Mouse (Mus musculus) limb, embryonic 14.5 days (tissue): ENCODE measurements around the gene Sprr2e. TPM values are rescaled to one million over a fixed set of nuclear protein-coding genes. Genes with fewer than 3 reads are reported as not detected.

Experiments used
- ATAC-seq: fragments of 200-750 bp; cut with Nextera tagmentation; 2 replicates; pipeline ENCODE4 v1.8.0; 2017; ENCODE audit warnings: low read depth, moderate number of reproducible peaks, moderate TSS enrichment; ENCODE audit not compliant: low FRiP score
- DNase-seq: peaks from one replicate; pipeline ENCODE4 v3.0.0-alpha.2; 2015; ENCODE audit warnings: low spot score
- H3K27ac ChIP-seq: fragments of 300-500 bp; sonication (generic); replicated peaks from 2 replicates; pipeline ENCODE4 v1.5.1; 2014; ENCODE audit warnings: low read depth, mild to moderate bottlenecking, low read length, moderate library complexity, mixed read lengths
- H3K27me3 ChIP-seq: fragments of 300-500 bp; sonication (generic); 2 replicates; pipeline ENCODE4 v1.6.1; 2014; ENCODE audit warnings: low read length, mixed read lengths; ENCODE audit not compliant: control insufficient read depth, insufficient read depth
- H3K36me3 ChIP-seq: fragments of 300-500 bp; sonication (generic); 2 replicates; pipeline ENCODE4 v1.6.1; 2014; ENCODE audit warnings: mild to moderate bottlenecking, low read length, moderate library complexity, mixed read lengths; ENCODE audit not compliant: control insufficient read depth, insufficient read depth
- H3K4me1 ChIP-seq: fragments of 300-500 bp; sonication (generic); 2 replicates; pipeline ENCODE4 v1.6.1; 2014; ENCODE audit warnings: antibody characterized with exemption, low read length, mixed read lengths; ENCODE audit not compliant: control insufficient read depth, insufficient read depth
- H3K4me2 ChIP-seq: fragments of 300-500 bp; sonication (generic); replicated peaks from 2 replicates; pipeline ENCODE4 v1.6.1; 2014; ENCODE audit warnings: low read depth, mild to moderate bottlenecking, low read length, moderate library complexity; ENCODE audit not compliant: severe bottlenecking
- H3K4me3 ChIP-seq: fragments of 300-500 bp; sonication (generic); replicated peaks from 2 replicates; pipeline ENCODE4 v1.5.1; 2014; ENCODE audit warnings: low read length
- H3K9ac ChIP-seq: fragments of 300-500 bp; sonication (generic); 2 replicates; pipeline ENCODE4 v1.6.1; 2014; ENCODE audit warnings: mild to moderate bottlenecking, low read depth, low read length, moderate library complexity; ENCODE audit not compliant: severe bottlenecking
- H3K9me3 ChIP-seq: fragments of 300-500 bp; sonication (generic); 2 replicates; pipeline ENCODE4 v1.6.1; 2016; ENCODE audit warnings: low read length; ENCODE audit not compliant: control insufficient read depth
- POLR2A ChIP-seq: fragments of 200-500 bp; IDR thresholded peaks from 2 replicates; pipeline ENCODE4 v1.8.0; 2012; ENCODE audit warnings: inconsistent platforms, mild to moderate bottlenecking, moderate library complexity, borderline replicate concordance; ENCODE audit not compliant: insufficient read depth, insufficient read length; ENCODE audit errors: extremely low read depth
- WGBS: fragments of 180-500 bp; shearing (Covaris S2); extraction: QIAGEN DNeasy Blood & Tissue Kit; methylation state at CpG from one replicate; pipeline ENCODE4 v1.1.7; 2014; 5-methylcytosine and 5-hydroxymethylcytosine counted together
- polyA plus RNA-seq, 2 experiments: library from polyadenylated mRNA; depleted of rRNA in 1 of 2; stranded (reverse) in 1 of 2; unstranded in 1 of 2; fragments of >200 nt; fragmentation: Nextera tagmentation in 1 of 2; extraction: Ambion mirVana in 1 of 2; gene quantifications; 2 replicates each; pipeline versions ENCODE4 v1.2.1 to v1.2.3; 2012 to 2014

Sprr2e gene
- polyA plus RNA-seq, 2 experiments = not detected

DNA sequence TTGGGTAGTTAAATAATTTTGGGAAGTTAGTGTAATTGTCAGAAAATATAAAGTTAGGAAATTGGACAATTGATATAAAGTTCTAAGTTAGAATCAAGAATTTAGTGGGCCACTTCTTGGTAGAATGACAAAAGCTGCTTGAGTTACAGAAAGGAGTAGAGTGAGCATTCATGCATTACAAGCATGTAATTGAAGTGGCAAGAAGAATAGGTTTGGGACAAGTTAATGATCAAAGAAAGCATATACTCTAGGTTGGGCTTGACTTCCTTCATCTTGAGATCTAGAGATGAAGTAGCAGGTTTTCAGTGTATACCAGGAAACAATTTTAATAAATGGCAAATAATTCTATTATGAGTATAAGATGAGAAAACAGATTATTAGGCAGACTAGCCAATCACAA lies 9.7 kb downstream of the Sprr2e start:
- no peaks in the 10 kb centered on the region for H3K27me3 ChIP-seq
- no peak overlapping the region for H3K27ac ChIP-seq
- H3K36me3 ChIP-seq = no peaks in the 10 kb centered on the region
- no peak overlapping the region for H3K9ac ChIP-seq
- no peaks in the 10 kb centered on the region for H3K4me1 ChIP-seq
- no peak overlapping the region for H3K4me2 ChIP-seq
- no peak for TF ChIP-seq POLR2A
- ATAC-seq (no peak), DNase-seq (no peak)
- H3K4me3 ChIP-seq = no peak overlapping the region
- no peaks in the 10 kb centered on the region for H3K9me3 ChIP-seq

- H3K4me1 ChIP-seq = no peaks in the 10 kb centered on the region
- no peaks in the 10 kb centered on the region for H3K36me3 ChIP-seq
- H3K9ac ChIP-seq = no peak within 1 kb of the TSS
- H3K9me3 ChIP-seq = no peaks in the 10 kb centered on the region
- no peak for ATAC-seq
- H3K27ac ChIP-seq = no peak within 1 kb of the TSS
- H3K4me3 ChIP-seq = no peak within 1 kb of the TSS
- TF ChIP-seq POLR2A = no peak
- no peaks in the 10 kb centered on the region for H3K27me3 ChIP-seq
- 68% methylated on average over 3 of the region's 3 CpGs for WGBS
- no peak for DNase-seq
- no peak within 1 kb of the TSS for H3K4me2 ChIP-seq
Measured at GRCm38 (mm10) chr3:92364887-92365286, 12.9 kb downstream of the Sprr2e start, which contains the start of gene Sprr2f. Gene Sprr2f, plus strand, starts transcription at chr3:92365187.

GRCm38 (mm10) chr3:92373613-92374012 lies 21.7 kb downstream of the Sprr2e start:
- ATAC-seq (no peak), DNase-seq (no peak)
- no peaks in the 10 kb centered on the region for H3K36me3 ChIP-seq
- no peaks in the 10 kb centered on the region for H3K4me1 ChIP-seq
- no peaks in the 10 kb centered on the region for H3K27me3 ChIP-seq
- H3K4me2 ChIP-seq = no peak overlapping the region
- TF ChIP-seq POLR2A = no peak
- H3K9me3 ChIP-seq = no peaks in the 10 kb centered on the region
- H3K9ac ChIP-seq = no peak overlapping the region
- 82% methylated on average over 2 of the region's 2 CpGs for WGBS
- H3K4me3 ChIP-seq = no peak overlapping the region
- no peak overlapping the region for H3K27ac ChIP-seq

- H3K4me3 ChIP-seq = no peak within 1 kb of the TSS
- TF ChIP-seq POLR2A = no peak
- ATAC-seq (no peak), DNase-seq (no peak)
- no peaks in the 10 kb centered on the region for H3K4me1 ChIP-seq
- no peaks in the 10 kb centered on the region for H3K27me3 ChIP-seq
- no peak within 1 kb of the TSS for H3K9ac ChIP-seq
- no peak within 1 kb of the TSS for H3K4me2 ChIP-seq
- no peak within 1 kb of the TSS for H3K27ac ChIP-seq
- 65% methylated on average over 1 of the region's 1 CpGs for WGBS
- no peaks in the 10 kb centered on the region for H3K36me3 ChIP-seq
- no peaks in the 10 kb centered on the region for H3K9me3 ChIP-seq
Measured at GRCm38 (mm10) chr3:92385385-92385784, 33.4 kb downstream of the Sprr2e start, which contains the start of gene Sprr2h. Gene Sprr2h, plus strand, starts transcription at chr3:92385685.

DNA sequence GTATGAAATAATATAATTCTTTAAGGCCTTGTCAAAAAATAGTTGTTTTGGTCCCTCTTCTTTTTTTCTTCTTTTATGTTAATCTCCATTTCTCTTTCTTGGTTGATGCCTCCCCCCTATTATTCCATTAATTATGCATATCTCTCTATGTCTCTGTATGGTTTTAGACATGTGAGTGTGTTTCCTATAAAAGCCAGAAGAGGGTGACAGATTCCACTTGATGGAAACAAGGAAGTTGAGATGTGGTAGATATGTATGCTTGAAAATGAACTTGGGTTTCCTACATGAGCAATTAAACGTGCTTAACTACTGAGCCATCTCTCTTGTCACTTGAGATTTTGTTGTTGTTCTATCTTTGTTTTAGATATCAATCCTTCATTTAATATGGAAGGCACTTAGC lies 42.4 kb downstream of the Sprr2e start:
- DNase-seq (no peak), ATAC-seq (no peak)
- H3K27ac ChIP-seq = no peak overlapping the region
- no peaks in the 10 kb centered on the region for H3K4me1 ChIP-seq
- H3K4me2 ChIP-seq = no peak overlapping the region
- no peaks in the 10 kb centered on the region for H3K36me3 ChIP-seq
- no peak overlapping the region for H3K4me3 ChIP-seq
- TF ChIP-seq POLR2A = no peak
- H3K9me3 ChIP-seq = no peaks in the 10 kb centered on the region
- WGBS = 62% methylated on average over 1 of the region's 1 CpGs
- H3K27me3 ChIP-seq = no peaks in the 10 kb centered on the region
- H3K9ac ChIP-seq = no peak overlapping the region

Other genes with a start within 250 kb of the Sprr2e start
- gene Prr9, start 228.2 kb upstream of the Sprr2e start, polyA plus RNA-seq (2012; rRNA removed) = 0.09 and 0.29 TPM in 2 replicates
- gene Prr9, start 228.2 kb upstream of the Sprr2e start, polyA plus RNA-seq (2014; fragmentation: Nextera tagmentation; extraction: Ambion mirVana) = 3.0 and 6.2 TPM in 2 replicates
- gene Lelp1, start 209.4 kb upstream of the Sprr2e start, polyA plus RNA-seq (2012; rRNA removed) = not detected in 2 replicates
- gene Lelp1, start 209.4 kb upstream of the Sprr2e start, polyA plus RNA-seq (2014; fragmentation: Nextera tagmentation; extraction: Ambion mirVana) = not detected in 2 replicates
- 0.19 and 0.29 TPM in 2 replicates for gene Sprr2a1, start 136.3 kb upstream of the Sprr2e start, polyA plus RNA-seq (2012; rRNA removed)
- 0.26 and 0.45 TPM in 2 replicates for gene Sprr2a1, start 136.3 kb upstream of the Sprr2e start, polyA plus RNA-seq (2014; fragmentation: Nextera tagmentation; extraction: Ambion mirVana)
- gene Sprr2a2, start 136.2 kb upstream of the Sprr2e start, polyA plus RNA-seq (2012; rRNA removed) = 10.2 and 21.5 TPM in 2 replicates
- gene Sprr2a2, start 136.2 kb upstream of the Sprr2e start, polyA plus RNA-seq (2014; fragmentation: Nextera tagmentation; extraction: Ambion mirVana) = 9.4 and 9.7 TPM in 2 replicates
- gene Sprr2a3, start 66.7 kb upstream of the Sprr2e start, polyA plus RNA-seq (2012; rRNA removed) = 0.63 TPM in 2 replicates
- 0.44 and 0.52 TPM in 2 replicates for gene Sprr2a3, start 66.7 kb upstream of the Sprr2e start, polyA plus RNA-seq (2014; fragmentation: Nextera tagmentation; extraction: Ambion mirVana)
- gene Sprr2b, start 35.5 kb upstream of the Sprr2e start, polyA plus RNA-seq (2012; rRNA removed) = not detected in 2 replicates
- not detected in 2 replicates for gene Sprr2b, start 35.5 kb upstream of the Sprr2e start, polyA plus RNA-seq (2014; fragmentation: Nextera tagmentation; extraction: Ambion mirVana)
- gene Sprr2d, start 13.0 kb upstream of the Sprr2e start, polyA plus RNA-seq (2012; rRNA removed) = not detected in 2 replicates
- not detected in 2 replicates for gene Sprr2d, start 13.0 kb upstream of the Sprr2e start, polyA plus RNA-seq (2014; fragmentation: Nextera tagmentation; extraction: Ambion mirVana)
- gene Sprr2f, start 13.0 kb downstream of the Sprr2e start, polyA plus RNA-seq (2012; rRNA removed) = 0.27 and 0.43 TPM in 2 replicates
- not detected in 2 replicates for gene Sprr2f, start 13.0 kb downstream of the Sprr2e start, polyA plus RNA-seq (2014; fragmentation: Nextera tagmentation; extraction: Ambion mirVana)
- gene Sprr2h, start 33.5 kb downstream of the Sprr2e start, polyA plus RNA-seq (2012; rRNA removed) = 0.09 TPM in 1 of 2 replicates, not detected in the other
- 0.28 TPM in 1 of 2 replicates, not detected in the other for gene Sprr2h, start 33.5 kb downstream of the Sprr2e start, polyA plus RNA-seq (2014; fragmentation: Nextera tagmentation; extraction: Ambion mirVana)
- gene Sprr2i, start 55.8 kb downstream of the Sprr2e start, polyA plus RNA-seq (2012; rRNA removed) = not detected in 2 replicates
- gene Sprr2i, start 55.8 kb downstream of the Sprr2e start, polyA plus RNA-seq (2014; fragmentation: Nextera tagmentation; extraction: Ambion mirVana) = not detected in 2 replicates
- gene Sprr2j-ps, start 65.9 kb downstream of the Sprr2e start, polyA plus RNA-seq (2012; rRNA removed) = not detected in 2 replicates
- 0.39 TPM in 1 of 2 replicates, not detected in the other for gene Sprr2j-ps, start 65.9 kb downstream of the Sprr2e start, polyA plus RNA-seq (2014; fragmentation: Nextera tagmentation; extraction: Ambion mirVana)
- 6.2 and 7.4 TPM in 2 replicates for gene Gm9774, start 77.3 kb downstream of the Sprr2e start, polyA plus RNA-seq (2012; rRNA removed)
- 5.1 and 5.9 TPM in 2 replicates for gene Gm9774, start 77.3 kb downstream of the Sprr2e start, polyA plus RNA-seq (2014; fragmentation: Nextera tagmentation; extraction: Ambion mirVana)
- gene Sprr2k, start 80.4 kb downstream of the Sprr2e start, polyA plus RNA-seq (2012; rRNA removed) = not detected in 2 replicates
- not detected in 2 replicates for gene Sprr2k, start 80.4 kb downstream of the Sprr2e start, polyA plus RNA-seq (2014; fragmentation: Nextera tagmentation; extraction: Ambion mirVana)
- gene Sprr1b, start 86.6 kb downstream of the Sprr2e start, polyA plus RNA-seq (2012; rRNA removed) = 6.1 and 6.3 TPM in 2 replicates
- gene Sprr1b, start 86.6 kb downstream of the Sprr2e start, polyA plus RNA-seq (2014; fragmentation: Nextera tagmentation; extraction: Ambion mirVana) = 8.4 and 15.7 TPM in 2 replicates
- gene Sprr3, start 106.6 kb downstream of the Sprr2e start, polyA plus RNA-seq (2012; rRNA removed) = not detected in 2 replicates
- gene Sprr3, start 106.6 kb downstream of the Sprr2e start, polyA plus RNA-seq (2014; fragmentation: Nextera tagmentation; extraction: Ambion mirVana) = 0.25 TPM in 1 of 2 replicates, not detected in the other
- gene Sprr1a, start 133.8 kb downstream of the Sprr2e start, polyA plus RNA-seq (2012; rRNA removed) = 6.4 and 6.5 TPM in 2 replicates
- gene Sprr1a, start 133.8 kb downstream of the Sprr2e start, polyA plus RNA-seq (2014; fragmentation: Nextera tagmentation; extraction: Ambion mirVana) = 12.7 and 21.2 TPM in 2 replicates
- gene Sprr4, start 148.3 kb downstream of the Sprr2e start, polyA plus RNA-seq (2012; rRNA removed) = not detected in 2 replicates
- gene Sprr4, start 148.3 kb downstream of the Sprr2e start, polyA plus RNA-seq (2014; fragmentation: Nextera tagmentation; extraction: Ambion mirVana) = not detected in 2 replicates
- gene 2310046K23Rik, start 182.4 kb downstream of the Sprr2e start, polyA plus RNA-seq (2012; rRNA removed) = not detected in 2 replicates
- gene 2310046K23Rik, start 182.4 kb downstream of the Sprr2e start, polyA plus RNA-seq (2014; fragmentation: Nextera tagmentation; extraction: Ambion mirVana) = not detected in 2 replicates
- gene Ivl, start 221.6 kb downstream of the Sprr2e start, polyA plus RNA-seq (2012; rRNA removed) = 0.12 and 0.14 TPM in 2 replicates
- 0.14 and 0.72 TPM in 2 replicates for gene Ivl, start 221.6 kb downstream of the Sprr2e start, polyA plus RNA-seq (2014; fragmentation: Nextera tagmentation; extraction: Ambion mirVana)
- gene Smcp, start 236.9 kb downstream of the Sprr2e start, polyA plus RNA-seq (2012; rRNA removed) = not detected in 2 replicates
- gene Smcp, start 236.9 kb downstream of the Sprr2e start, polyA plus RNA-seq (2014; fragmentation: Nextera tagmentation; extraction: Ambion mirVana) = not detected in 2 replicates